Mouse (Mus musculus): ENCODE measurements around the gene Synpo2.

DNA sequence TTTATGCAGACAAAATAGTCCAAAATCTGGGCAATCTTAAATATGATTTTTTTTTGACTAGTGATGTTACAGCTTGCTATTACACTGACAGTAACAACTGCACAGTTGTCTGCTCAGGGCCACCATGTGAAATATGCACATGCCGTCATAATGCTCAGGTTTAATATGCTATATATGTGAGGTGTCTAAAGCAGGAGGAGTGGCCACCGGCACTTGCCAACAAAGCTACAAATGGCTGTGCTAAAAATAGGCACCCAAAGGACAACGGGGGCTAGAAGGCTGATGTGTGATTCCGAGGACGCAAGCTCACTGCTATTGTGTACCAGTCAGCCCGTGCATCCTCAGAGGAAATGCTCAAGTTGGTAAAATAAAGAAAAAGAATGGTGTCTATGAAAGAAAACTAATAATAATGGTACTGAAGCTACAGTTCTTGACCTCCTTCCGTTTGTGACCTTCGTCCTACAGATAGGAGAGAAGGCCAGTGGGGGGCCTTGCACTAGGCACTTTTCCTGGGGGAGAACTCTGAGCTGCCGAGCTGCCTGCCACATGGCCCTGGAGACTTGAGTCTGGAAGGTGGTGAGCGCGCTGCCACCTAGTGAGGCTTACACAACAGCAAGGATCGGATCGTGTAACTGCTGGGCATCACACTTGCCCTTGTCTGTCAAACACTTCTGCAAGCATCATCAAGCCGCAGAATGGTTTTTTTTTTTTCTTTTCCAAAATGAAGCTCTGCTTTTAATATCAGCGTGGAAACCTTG, 120.0 kb downstream of the Synpo2 start:
- TF ChIP-seq CTCF (IDR thresholded peaks at IDR 0.05; ENCODE audit: control insufficient read depth, insufficient read depth, insufficient read length): peak; percentile 37
- TF ChIP-seq USF1 (IDR thresholded peaks at IDR 0.05; ENCODE audit: low read depth): no peak
- peak; percentile 98 for TF ChIP-seq MYOD1 (IDR thresholded peaks at IDR 0.05; ENCODE audit: control insufficient read depth, insufficient read length, low read depth)
- peak; percentile 33 for TF ChIP-seq CEBPB (IDR thresholded peaks at IDR 0.05; ENCODE audit: low read depth)
- peak; percentile 69 for TF ChIP-seq MAX (IDR thresholded peaks at IDR 0.05)
- TF ChIP-seq FOSL1 (IDR thresholded peaks at IDR 0.05; ENCODE audit: insufficient read depth, low read length, poor library complexity, severe bottlenecking): no peak

All from C2C12 (cell line).